Mouse (Mus musculus): ENCODE results near the gene Cyp1a1. TPM values are rescaled to one million over a fixed set of nuclear protein-coding genes. Genes with fewer than 3 reads are reported as not detected.

Gene Cyp1a1
- total RNA-seq, 2 experiments from 2014 or later = 0.12 to 0.14 TPM

DNA sequence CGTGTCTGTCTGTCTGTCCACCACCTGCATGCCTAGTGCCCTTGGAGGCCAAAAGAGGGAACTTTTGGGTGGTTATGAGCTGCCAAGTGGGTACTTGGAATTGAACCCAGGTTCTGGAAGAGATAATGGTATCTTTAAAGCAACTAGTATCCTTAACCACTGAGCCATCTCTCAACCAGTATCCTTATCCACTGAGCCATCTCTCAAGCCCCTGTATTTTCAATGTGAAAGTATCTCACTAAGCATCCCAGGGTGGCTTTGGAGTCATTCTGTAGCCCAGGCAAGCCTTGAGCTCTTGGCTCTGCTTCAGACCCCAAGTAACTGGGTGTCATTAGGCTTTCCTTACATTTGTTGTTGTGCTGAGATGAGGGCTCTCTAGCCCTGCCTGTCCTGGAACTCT lies 32.8 kb upstream of the Cyp1a1 start:
- DNase-seq (ENCODE audit: extremely low spot score in 1 of 2, low spot score in 1 of 2) = no peak

- peak; percentile 92 to 100 for DNase-seq (ENCODE audit: extremely low spot score in 1 of 2, low spot score in 1 of 2)
Measured at GRCm38 (mm10) chr9:57655749-57656148, 32.0 kb upstream of the Cyp1a1 start.

DNA sequence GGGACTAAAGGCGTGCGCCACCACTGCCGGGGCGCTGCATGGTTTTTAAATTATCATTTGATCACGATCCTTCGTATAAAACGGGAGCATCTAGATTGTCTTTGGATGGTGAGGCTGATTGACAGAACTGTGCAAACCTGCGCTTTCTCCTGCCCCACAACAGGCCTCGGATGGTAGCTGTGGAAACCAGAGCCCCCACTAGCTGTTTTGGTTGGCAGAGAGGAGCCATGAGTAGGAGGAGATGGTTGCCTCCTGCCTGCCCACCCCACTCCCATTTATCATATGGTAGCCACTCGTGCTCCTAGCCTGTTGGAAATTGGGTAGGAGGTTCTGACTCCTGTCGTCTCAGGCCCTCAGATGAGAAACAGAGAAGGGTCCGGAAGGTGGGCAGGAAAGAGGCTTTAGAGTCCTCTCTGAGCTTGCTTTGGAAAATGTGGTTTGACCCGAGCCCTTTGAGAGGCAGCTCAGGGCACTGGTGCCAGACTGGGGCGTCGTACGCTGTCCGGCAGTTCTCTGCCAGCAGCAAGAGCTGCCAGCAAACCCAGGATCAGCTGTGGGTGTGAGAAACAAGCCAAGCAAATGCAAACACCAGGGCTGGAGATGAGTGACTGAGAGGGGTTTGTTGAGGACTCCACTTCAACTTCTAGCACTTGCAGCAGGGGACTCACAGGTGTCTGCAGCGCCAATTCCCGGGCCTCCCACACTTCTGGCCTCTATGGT lies 30.9 kb upstream of the Cyp1a1 start:
- DNase-seq (ENCODE audit: extremely low spot score in 1 of 2, low spot score in 1 of 2) = no peak

- no peak for DNase-seq (ENCODE audit: extremely low spot score in 1 of 2, low spot score in 1 of 2)
Measured at GRCm38 (mm10) chr9:57657843-57658242, 29.9 kb upstream of the Cyp1a1 start.

- DNase-seq (ENCODE audit: extremely low spot score in 1 of 2, low spot score in 1 of 2) = no peak
Measured at GRCm38 (mm10) chr9:57658970-57659369, 28.8 kb upstream of the Cyp1a1 start.

GRCm38 (mm10) chr9:57659774-57660173 lies 28.0 kb upstream of the Cyp1a1 start:
- peak in 1 of 2 experiments; percentile 76 for DNase-seq (ENCODE audit: extremely low spot score in 1 of 2, low spot score in 1 of 2)

- DNase-seq (ENCODE audit: extremely low spot score in 1 of 2, low spot score in 1 of 2) = no peak
Measured at GRCm38 (mm10) chr9:57660501-57660900, 27.2 kb upstream of the Cyp1a1 start.

DNA sequence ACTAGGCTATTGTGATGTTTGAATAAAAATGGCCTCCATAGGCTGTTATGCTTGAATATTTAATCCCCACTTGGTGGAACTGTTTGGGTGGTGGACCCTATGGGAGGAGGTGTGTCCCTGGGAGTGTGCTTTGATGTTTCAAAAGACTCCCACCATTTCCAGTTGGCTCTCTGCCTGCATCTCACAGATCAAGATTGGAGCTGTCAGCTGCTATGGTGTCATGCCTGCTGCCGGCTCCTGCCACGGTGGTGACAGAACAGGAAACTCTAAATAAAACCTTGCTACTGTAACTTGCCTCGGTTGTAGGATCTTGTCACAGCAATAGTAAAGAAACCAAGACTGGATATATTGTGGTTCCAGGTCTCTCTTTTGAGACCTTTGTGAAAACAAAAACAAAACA lies 26.2 kb upstream of the Cyp1a1 start:
- DNase-seq (ENCODE audit: extremely low spot score in 1 of 2, low spot score in 1 of 2) = no peak

- no peak for DNase-seq (ENCODE audit: extremely low spot score in 1 of 2, low spot score in 1 of 2)
Measured at GRCm38 (mm10) chr9:57664616-57665015, 23.1 kb upstream of the Cyp1a1 start.

DNA sequence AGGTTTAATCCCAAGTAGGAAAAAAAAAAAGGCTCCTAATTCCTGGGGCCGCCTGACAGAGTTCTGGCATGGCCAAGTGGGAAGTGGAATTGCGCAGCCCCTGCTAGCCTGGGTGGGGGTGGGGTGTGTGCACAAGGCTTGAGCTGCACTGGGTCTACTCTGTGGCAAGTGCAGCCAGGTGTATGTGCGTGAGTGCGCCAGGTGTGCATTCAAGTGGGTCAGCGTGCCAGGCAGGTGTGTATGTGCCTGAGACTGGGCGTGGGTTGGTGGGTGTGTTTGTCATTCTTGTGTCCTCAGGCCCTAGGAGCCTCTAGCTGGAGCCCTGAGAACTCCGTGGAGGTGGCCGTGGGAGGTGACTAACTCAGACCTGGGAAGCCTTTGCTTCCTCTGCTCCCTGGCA lies 21.2 kb upstream of the Cyp1a1 start:
- no peak for DNase-seq (ENCODE audit: extremely low spot score in 1 of 2, low spot score in 1 of 2)

GRCm38 (mm10) chr9:57667136-57667535 lies 20.6 kb upstream of the Cyp1a1 start:
- no peak for DNase-seq (ENCODE audit: extremely low spot score in 1 of 2, low spot score in 1 of 2)

- DNase-seq (ENCODE audit: extremely low spot score in 1 of 2, low spot score in 1 of 2) = no peak
Measured at GRCm38 (mm10) chr9:57667817-57668216, 19.9 kb upstream of the Cyp1a1 start.

- no peak for DNase-seq (ENCODE audit: extremely low spot score in 1 of 2, low spot score in 1 of 2)
Measured at GRCm38 (mm10) chr9:57668277-57668676, 19.5 kb upstream of the Cyp1a1 start.

DNA sequence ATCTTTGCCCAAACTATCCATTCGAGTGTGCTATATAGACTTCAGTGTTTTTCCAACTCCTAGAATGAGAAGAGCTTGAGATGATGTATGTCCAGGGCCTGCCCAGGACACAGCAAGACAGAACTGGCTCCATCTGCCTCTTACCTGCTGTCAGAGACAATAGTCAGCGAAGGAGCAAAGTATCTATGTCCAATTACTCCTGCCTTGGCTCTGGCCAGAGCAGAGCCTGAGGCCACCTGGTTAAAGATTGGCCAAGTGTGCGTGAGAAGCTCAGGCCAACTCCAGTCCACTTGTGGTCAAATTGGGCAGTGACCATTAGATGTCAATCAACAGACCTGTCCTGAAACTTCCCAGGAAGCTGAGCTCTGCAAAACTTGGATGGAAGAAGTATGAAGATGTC lies 18.2 kb upstream of the Cyp1a1 start:
- no peak for DNase-seq (ENCODE audit: extremely low spot score in 1 of 2, low spot score in 1 of 2)

- DNase-seq (ENCODE audit: extremely low spot score in 1 of 2, low spot score in 1 of 2) = no peak
Measured at GRCm38 (mm10) chr9:57671037-57671436, 16.7 kb upstream of the Cyp1a1 start.

DNA sequence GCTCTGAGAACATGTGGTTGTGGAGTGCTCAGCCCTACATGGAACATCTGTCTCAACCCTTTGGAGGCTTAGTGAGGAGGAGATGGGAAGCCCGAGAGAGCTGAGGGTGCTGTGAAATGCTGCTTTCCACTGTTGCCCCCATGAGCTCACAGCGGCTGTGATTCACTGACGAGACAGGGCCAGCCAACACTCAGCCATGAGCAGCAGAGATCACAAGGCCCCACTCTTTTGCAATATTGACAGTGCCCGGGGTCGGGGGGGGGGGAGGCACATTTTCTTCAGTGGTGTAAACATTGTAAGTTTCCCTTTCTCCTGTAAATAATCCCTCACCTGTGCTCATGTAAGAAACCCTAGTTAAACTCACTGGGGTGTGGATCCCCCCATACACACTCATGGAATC lies 16.2 kb upstream of the Cyp1a1 start:
- no peak for DNase-seq (ENCODE audit: extremely low spot score in 1 of 2, low spot score in 1 of 2)

- DNase-seq (ENCODE audit: extremely low spot score in 1 of 2, low spot score in 1 of 2) = no peak
Measured at GRCm38 (mm10) chr9:57681411-57681810, 6.3 kb upstream of the Cyp1a1 start.

- DNase-seq (ENCODE audit: extremely low spot score in 1 of 2, low spot score in 1 of 2) = no peak
Measured at GRCm38 (mm10) chr9:57683520-57683919, 4.2 kb upstream of the Cyp1a1 start, which contains the start of gene Cyp1a2. Gene Cyp1a2 (minus strand): TSS chr9:57683703.

DNA sequence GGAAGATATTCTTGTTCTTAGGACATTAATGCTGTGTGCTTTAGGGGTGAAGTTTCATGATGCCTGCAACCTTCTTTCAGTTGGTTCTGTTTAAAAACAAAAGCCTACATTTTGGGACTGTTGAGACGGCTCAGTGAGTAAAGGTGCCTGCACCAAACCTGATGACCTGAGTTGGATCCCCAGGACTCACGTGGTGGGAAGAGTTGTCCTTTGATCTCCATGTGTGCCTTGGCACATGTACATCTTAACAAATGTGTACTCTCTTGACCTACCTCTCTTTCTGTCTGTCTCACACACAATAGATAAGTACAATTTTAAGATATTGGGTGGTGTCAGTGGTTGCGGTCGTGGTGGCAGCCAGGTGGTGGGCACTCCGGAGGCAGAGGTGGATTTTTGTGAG lies 1.7 kb upstream of the Cyp1a1 start:
- DNase-seq (ENCODE audit: extremely low spot score in 1 of 2, low spot score in 1 of 2) = no peak

DNA sequence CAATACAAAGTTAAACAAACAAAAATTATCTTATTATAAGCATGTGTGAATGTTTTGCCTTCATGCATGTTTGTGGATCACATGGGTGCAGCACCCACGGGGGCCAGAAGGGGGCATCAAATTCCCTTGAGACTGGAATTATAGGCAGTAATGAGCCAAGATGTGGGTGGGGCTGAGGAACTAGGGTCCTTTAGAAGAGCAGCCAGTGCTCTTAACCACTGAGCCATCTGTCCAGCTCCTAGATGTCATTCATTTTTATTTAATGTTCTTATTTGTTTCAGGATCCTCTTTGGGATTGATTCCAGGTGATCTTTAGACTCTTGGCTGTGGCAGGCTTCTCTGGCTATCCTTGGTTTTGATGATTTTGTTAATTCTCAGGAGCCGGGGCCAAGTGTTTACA lies 430 bp downstream of the Cyp1a1 start:
- DNase-seq (ENCODE audit: extremely low spot score in 1 of 2, low spot score in 1 of 2) = no peak

DNA sequence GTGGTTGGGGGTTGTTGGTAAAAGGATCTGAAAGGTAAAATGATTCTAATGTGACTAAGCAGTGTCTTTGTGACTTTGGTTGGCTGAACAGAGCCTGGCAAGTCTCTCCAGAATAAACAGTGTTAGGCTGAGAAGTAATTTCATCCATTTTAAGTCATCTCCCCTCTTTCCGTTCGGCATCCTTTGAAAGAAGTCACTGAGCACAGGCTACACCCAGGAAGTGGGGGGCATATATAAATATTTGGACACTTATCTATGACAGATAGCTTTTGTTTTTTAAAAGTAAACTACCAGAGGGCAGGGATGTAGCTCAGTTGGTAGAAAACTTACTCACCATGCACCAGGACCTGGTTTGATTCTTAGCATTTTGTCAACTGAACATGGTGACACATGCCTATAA lies 878 bp downstream of the Cyp1a1 start:
- DNase-seq (ENCODE audit: extremely low spot score in 1 of 2, low spot score in 1 of 2) = no peak

GRCm38 (mm10) chr9:57694108-57694507 lies 6.4 kb downstream of the Cyp1a1 start:
- DNase-seq (ENCODE audit: extremely low spot score in 1 of 2, low spot score in 1 of 2) = no peak

Measured in layer of hippocampus, postnatal 25 days (tissue).